Mouse (Mus musculus): ENCODE results near the gene Vps72. TPM values are rescaled to one million over a fixed set of nuclear protein-coding genes. Genes with fewer than 3 reads are reported as not detected.

Gene Vps72
- 107 and 118 TPM in 2 replicates for polyA plus RNA-seq (2014; fragmentation: Nextera tagmentation; extraction: Ambion mirVana)

GRCm38 (mm10) chr3:95110911-95111726, at the start of gene Vps72:
Gene Vps72, plus strand, starts transcription at chr3:95111022.
- 1% methylated on average over 44 of the region's 54 CpGs for WGBS

GRCm38 (mm10) chr3:95063741-95064140, 47.1 kb upstream of the Vps72 start:
- H3K4me2 ChIP-seq (ENCODE audit: low read depth, low read length) = no peak overlapping the region
- no peak overlapping the region for H3K9ac ChIP-seq (ENCODE audit: low read depth, low read length)
- H3K4me3 ChIP-seq (ENCODE audit: low read depth, low read length) = no peak overlapping the region
- H3K4me1 ChIP-seq (ENCODE audit: control insufficient read depth, insufficient read depth, low read length) = no peaks in the 10 kb centered on the region
- peaks cover 97% of the 10 kb centered on the region for H3K36me3 ChIP-seq (ENCODE audit: control insufficient read depth, insufficient read depth, low read length)
- WGBS = 94% methylated on average over 4 of the region's 4 CpGs
- no peak for DNase-seq (ENCODE audit: low spot score)
- no peak overlapping the region for H3K27ac ChIP-seq (replicated peaks; ENCODE audit: low read depth, low read length)
- no peaks in the 10 kb centered on the region for H3K9me3 ChIP-seq (ENCODE audit: control insufficient read depth, low read length)
- H3K27me3 ChIP-seq (replicated peaks; ENCODE audit: control insufficient read depth, insufficient read depth, low read length) = no peaks in the 10 kb centered on the region
- no peak for ATAC-seq (ENCODE audit: low read depth)

More at GRCm38 (mm10) chr3:95110911-95111726, at the start of gene Vps72:
- peak within 1 kb of the TSS; percentile 52 for H3K4me2 ChIP-seq (ENCODE audit: low read depth, low read length)
- H3K4me3 ChIP-seq (ENCODE audit: low read depth, low read length) = peak within 1 kb of the TSS; percentile 60
- peaks cover 15% of the 10 kb centered on the region for H3K36me3 ChIP-seq (ENCODE audit: control insufficient read depth, insufficient read depth, low read length)
- H3K27ac ChIP-seq (replicated peaks; ENCODE audit: low read depth, low read length) = peak within 1 kb of the TSS; percentile 94
- H3K9me3 ChIP-seq (ENCODE audit: control insufficient read depth, low read length) = no peaks in the 10 kb centered on the region
- peak within 1 kb of the TSS; percentile 77 for H3K9ac ChIP-seq (ENCODE audit: low read depth, low read length)
- ATAC-seq (ENCODE audit: low read depth) = peak; percentile 79
- no peaks in the 10 kb centered on the region for H3K27me3 ChIP-seq (replicated peaks; ENCODE audit: control insufficient read depth, insufficient read depth, low read length)
- DNase-seq (ENCODE audit: low spot score) = peak; percentile 97
- H3K4me1 ChIP-seq (ENCODE audit: control insufficient read depth, insufficient read depth, low read length) = peaks cover 11% of the 10 kb centered on the region

GRCm38 (mm10) chr3:95065553-95065952, 45.3 kb upstream of the Vps72 start:
- ATAC-seq (ENCODE audit: low read depth) (no peak), DNase-seq (ENCODE audit: low spot score) (no peak)
- Histone ChIP-seq H3K9ac (ENCODE audit: low read depth, low read length) (no peak overlapping the region), H3K4me1 (ENCODE audit: control insufficient read depth, insufficient read depth, low read length) (no peaks in the 10 kb centered on the region), H3K9me3 (ENCODE audit: control insufficient read depth, low read length) (no peaks in the 10 kb centered on the region), H3K27ac (replicated peaks; ENCODE audit: low read depth, low read length) (no peak overlapping the region), H3K27me3 (replicated peaks; ENCODE audit: control insufficient read depth, insufficient read depth, low read length) (no peaks in the 10 kb centered on the region), H3K4me3 (ENCODE audit: low read depth, low read length) (no peak overlapping the region), H3K36me3 (ENCODE audit: control insufficient read depth, insufficient read depth, low read length) (peaks cover 96% of the 10 kb centered on the region), H3K4me2 (ENCODE audit: low read depth, low read length) (no peak overlapping the region)
- WGBS = 91% methylated on average over 1 of the region's 1 CpGs

- Histone ChIP-seq H3K27me3 (replicated peaks; ENCODE audit: control insufficient read depth, insufficient read depth, low read length) (no peaks in the 10 kb centered on the region), H3K4me2 (ENCODE audit: low read depth, low read length) (no peak overlapping the region), H3K9me3 (ENCODE audit: control insufficient read depth, low read length) (no peaks in the 10 kb centered on the region), H3K4me1 (ENCODE audit: control insufficient read depth, insufficient read depth, low read length) (no peaks in the 10 kb centered on the region), H3K4me3 (ENCODE audit: low read depth, low read length) (no peak overlapping the region), H3K9ac (ENCODE audit: low read depth, low read length) (no peak overlapping the region), H3K27ac (replicated peaks; ENCODE audit: low read depth, low read length) (no peak overlapping the region), H3K36me3 (ENCODE audit: control insufficient read depth, insufficient read depth, low read length) (peaks cover 96% of the 10 kb centered on the region)
- DNase-seq (ENCODE audit: low spot score) = no peak
- no peak for ATAC-seq (ENCODE audit: low read depth)
- 89% methylated on average over 6 of the region's 6 CpGs for WGBS
Observed at GRCm38 (mm10) chr3:95066095-95066494, 44.7 kb upstream of the Vps72 start.

GRCm38 (mm10) chr3:95066570-95066969, 44.3 kb upstream of the Vps72 start:
- no peak overlapping the region for H3K9ac ChIP-seq (ENCODE audit: low read depth, low read length)
- WGBS = 87% methylated on average over 11 of the region's 11 CpGs
- DNase-seq (ENCODE audit: low spot score) = no peak
- H3K4me3 ChIP-seq (ENCODE audit: low read depth, low read length) = no peak overlapping the region
- no peak for ATAC-seq (ENCODE audit: low read depth)
- peaks cover 96% of the 10 kb centered on the region for H3K36me3 ChIP-seq (ENCODE audit: control insufficient read depth, insufficient read depth, low read length)
- H3K27ac ChIP-seq (replicated peaks; ENCODE audit: low read depth, low read length) = no peak overlapping the region
- no peaks in the 10 kb centered on the region for H3K4me1 ChIP-seq (ENCODE audit: control insufficient read depth, insufficient read depth, low read length)
- H3K27me3 ChIP-seq (replicated peaks; ENCODE audit: control insufficient read depth, insufficient read depth, low read length) = no peaks in the 10 kb centered on the region
- no peak overlapping the region for H3K4me2 ChIP-seq (ENCODE audit: low read depth, low read length)
- H3K9me3 ChIP-seq (ENCODE audit: control insufficient read depth, low read length) = no peaks in the 10 kb centered on the region

GRCm38 (mm10) chr3:95071606-95072005, 39.2 kb upstream of the Vps72 start:
- Histone ChIP-seq H3K36me3 (ENCODE audit: control insufficient read depth, insufficient read depth, low read length) (peaks cover 90% of the 10 kb centered on the region), H3K4me3 (ENCODE audit: low read depth, low read length) (no peak overlapping the region), H3K4me2 (ENCODE audit: low read depth, low read length) (no peak overlapping the region), H3K9ac (ENCODE audit: low read depth, low read length) (no peak overlapping the region), H3K9me3 (ENCODE audit: control insufficient read depth, low read length) (no peaks in the 10 kb centered on the region), H3K27ac (replicated peaks; ENCODE audit: low read depth, low read length) (no peak overlapping the region), H3K4me1 (ENCODE audit: control insufficient read depth, insufficient read depth, low read length) (no peaks in the 10 kb centered on the region), H3K27me3 (replicated peaks; ENCODE audit: control insufficient read depth, insufficient read depth, low read length) (no peaks in the 10 kb centered on the region)
- 87% methylated on average over 2 of the region's 2 CpGs for WGBS
- DNase-seq (ENCODE audit: low spot score) = no peak
- ATAC-seq (ENCODE audit: low read depth) = no peak

GRCm38 (mm10) chr3:95088071-95088470, 22.8 kb upstream of the Vps72 start:
- 97% methylated on average over 1 of the region's 1 CpGs for WGBS
- DNase-seq (ENCODE audit: low spot score) (no peak), ATAC-seq (ENCODE audit: low read depth) (no peak)
- Histone ChIP-seq H3K4me1 (ENCODE audit: control insufficient read depth, insufficient read depth, low read length) (no peaks in the 10 kb centered on the region), H3K4me3 (ENCODE audit: low read depth, low read length) (no peak overlapping the region), H3K27me3 (replicated peaks; ENCODE audit: control insufficient read depth, insufficient read depth, low read length) (no peaks in the 10 kb centered on the region), H3K36me3 (ENCODE audit: control insufficient read depth, insufficient read depth, low read length) (peaks cover 8% of the 10 kb centered on the region; the same call in 1 of the 2 replicates), H3K4me2 (ENCODE audit: low read depth, low read length) (no peak overlapping the region), H3K27ac (replicated peaks; ENCODE audit: low read depth, low read length) (no peak overlapping the region), H3K9me3 (ENCODE audit: control insufficient read depth, low read length) (no peaks in the 10 kb centered on the region), H3K9ac (ENCODE audit: low read depth, low read length) (no peak overlapping the region)

- H3K27ac ChIP-seq (replicated peaks; ENCODE audit: low read depth, low read length) = no peak overlapping the region
- WGBS = 33% methylated on average over 2 of the region's 2 CpGs
- peaks cover 8% of the 10 kb centered on the region for H3K4me1 ChIP-seq (ENCODE audit: control insufficient read depth, insufficient read depth, low read length)
- H3K36me3 ChIP-seq (ENCODE audit: control insufficient read depth, insufficient read depth, low read length) = peaks cover 24% of the 10 kb centered on the region
- H3K27me3 ChIP-seq (replicated peaks; ENCODE audit: control insufficient read depth, insufficient read depth, low read length) = no peaks in the 10 kb centered on the region
- no peak overlapping the region for H3K4me3 ChIP-seq (ENCODE audit: low read depth, low read length)
- no peak for ATAC-seq (ENCODE audit: low read depth)
- H3K9ac ChIP-seq (ENCODE audit: low read depth, low read length) = no peak overlapping the region
- DNase-seq (ENCODE audit: low spot score) = no peak
- no peaks in the 10 kb centered on the region for H3K9me3 ChIP-seq (ENCODE audit: control insufficient read depth, low read length)
- no peak overlapping the region for H3K4me2 ChIP-seq (ENCODE audit: low read depth, low read length)
Observed at GRCm38 (mm10) chr3:95100854-95101253, 10.0 kb upstream of the Vps72 start.

GRCm38 (mm10) chr3:95105121-95105520, 5.7 kb upstream of the Vps72 start:
- H3K9ac ChIP-seq (ENCODE audit: low read depth, low read length) = peak overlapping the region; percentile 84
- H3K4me3 ChIP-seq (ENCODE audit: low read depth, low read length) = peak overlapping the region; percentile 90
- peak overlapping the region; percentile 80 for H3K4me2 ChIP-seq (ENCODE audit: low read depth, low read length)
- H3K4me1 ChIP-seq (ENCODE audit: control insufficient read depth, insufficient read depth, low read length) = peaks cover 8% of the 10 kb centered on the region
- H3K27me3 ChIP-seq (replicated peaks; ENCODE audit: control insufficient read depth, insufficient read depth, low read length) = no peaks in the 10 kb centered on the region
- H3K36me3 ChIP-seq (ENCODE audit: control insufficient read depth, insufficient read depth, low read length) = peaks cover 17% of the 10 kb centered on the region
- 60% methylated on average over 4 of the region's 4 CpGs for WGBS
- H3K27ac ChIP-seq (replicated peaks; ENCODE audit: low read depth, low read length) = no peak overlapping the region
- DNase-seq (ENCODE audit: low spot score) = no peak
- H3K9me3 ChIP-seq (ENCODE audit: control insufficient read depth, low read length) = no peaks in the 10 kb centered on the region
- no peak for ATAC-seq (ENCODE audit: low read depth)
